Mouse (Mus musculus) myocyte (in vitro differentiated cells): Measurements from ENCODE around the gene Camk2n1.

Experiments
- MAX ChIP-seq: IDR thresholded peaks from one replicate; pipeline ENCODE4 v1.6.1; 2011; ENCODE audit warnings: low read depth, mild to moderate bottlenecking, control low read depth
- POLR2AphosphoS2 ChIP-seq: IDR thresholded peaks from one replicate; pipeline ENCODE4 v1.6.1; 2011; ENCODE audit warnings: low read depth, control low read depth; ENCODE audit not compliant: insufficient read length
- TCF12 ChIP-seq: IDR thresholded peaks from one replicate; pipeline ENCODE4 v1.6.1; 2011; ENCODE audit warnings: mild to moderate bottlenecking, control low read depth; ENCODE audit not compliant: poor library complexity, insufficient read depth, severe bottlenecking

DNA sequence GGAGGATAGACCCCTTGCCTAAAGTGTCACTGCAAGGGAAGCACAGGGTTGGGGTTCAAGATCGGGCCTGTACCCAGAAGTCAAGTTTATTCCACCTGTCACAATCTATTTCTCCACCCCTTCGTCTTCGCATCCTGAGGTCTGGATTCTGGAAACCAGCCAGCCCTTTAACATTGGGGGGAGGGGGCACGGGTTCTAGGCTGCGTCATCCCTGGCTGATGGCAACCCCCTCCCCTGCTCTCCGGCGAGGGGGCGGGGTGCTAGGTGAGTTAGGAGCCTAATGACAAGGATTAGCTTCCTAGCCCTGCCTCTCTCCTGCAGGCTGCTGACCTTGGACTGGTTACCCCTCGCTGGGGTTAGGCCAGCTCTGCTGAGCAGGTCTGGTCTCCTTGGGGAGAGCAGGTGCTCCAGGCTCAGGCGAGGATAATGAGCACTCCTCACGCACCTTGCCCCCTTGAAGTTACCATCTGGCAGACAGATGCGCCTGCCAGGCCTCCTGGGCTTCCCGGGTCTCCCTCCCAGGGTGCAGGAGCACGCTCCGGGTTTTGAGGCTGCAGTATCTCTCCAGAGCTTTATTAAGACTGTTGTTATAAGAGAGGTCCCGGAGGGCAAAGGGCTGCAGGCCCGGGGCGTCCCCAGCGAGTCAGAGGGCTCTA is 889 bp upstream of the Camk2n1 start:
- TF ChIP-seq TCF12: no peak
- no peak for TF ChIP-seq POLR2AphosphoS2
- no peak for TF ChIP-seq MAX
